ENCODE assay signal across 8 mouse cellular contexts in genomic region chr8:62284378-62285110, GRCm38 (mm10).
DNase-seq lines count a peak whose midpoint lies in the region; ATAC-seq lines count a peak whose summit lies in the region.

No protein-coding gene starts in this region.

- peak overlapping the region; percentile 44 for H3K4me2 ChIP-seq in heart, embryonic 15.5 days
- no peak overlapping the region for H3K4me2 ChIP-seq in neural tube, embryonic 14.5 days (ENCODE audit: low read depth, low read length)

- no peaks in the 10 kb centered on the region for H3K9me3 ChIP-seq in heart, embryonic 15.5 days (replicated peaks)
- H3K9me3 ChIP-seq in neural tube, embryonic 14.5 days (ENCODE audit: control insufficient read depth, low read length): no peaks in the 10 kb centered on the region

- H3K27ac ChIP-seq in heart, embryonic 15.5 days: peak overlapping the region; percentile 93
- H3K27ac ChIP-seq in neural tube, embryonic 14.5 days (ENCODE audit: low read depth, low read length): no peak overlapping the region

- peak overlapping the region; percentile 17 for H3K4me3 ChIP-seq in heart, embryonic 15.5 days
- H3K4me3 ChIP-seq in neural tube, embryonic 14.5 days (ENCODE audit: low read depth, low read length): no peak overlapping the region

- peak; percentile 97 for ATAC-seq in heart, embryonic 15.5 days (replicated peaks; ENCODE audit: insufficient number of reproducible peaks, insufficient read depth, low FRiP score, low read depth)
- peak; percentile 88 for ATAC-seq in neural tube, embryonic 14.5 days (ENCODE audit: low read depth)

- no peak overlapping the region for H3K9ac ChIP-seq in heart, embryonic 15.5 days
- no peak overlapping the region for H3K9ac ChIP-seq in neural tube, embryonic 14.5 days (replicated peaks; ENCODE audit: low read depth, low read length)

- WGBS in heart, embryonic 15.5 days: 27% methylated on average over 12 of the region's 12 CpGs
- WGBS in neural tube, embryonic 14.5 days: 63% methylated on average over 12 of the region's 12 CpGs

- no peaks in the 10 kb centered on the region for H3K27me3 ChIP-seq in heart, embryonic 15.5 days
- no peaks in the 10 kb centered on the region for H3K27me3 ChIP-seq in neural tube, embryonic 14.5 days (ENCODE audit: control insufficient read depth, insufficient read depth, low read length)

- peak; percentile 1 for DNase-seq in ovary, postnatal 10 days (ENCODE audit: low spot score)
- no peak for DNase-seq in ovary, postnatal 14 days (ENCODE audit: low spot score)
- peak; percentile 47 for DNase-seq in kidney, postnatal 10 days
- DNase-seq in adrenal gland, postnatal 10 days: no peak
- DNase-seq in cerebellum, adult 9-10 months: no peak
- DNase-seq in cerebellum, adult 9-11 months: no peak

- H3K36me3 ChIP-seq in heart, embryonic 15.5 days: no peaks in the 10 kb centered on the region
- no peaks in the 10 kb centered on the region for H3K36me3 ChIP-seq in neural tube, embryonic 14.5 days (ENCODE audit: control insufficient read depth, insufficient read depth, low read length)

- peaks cover 10% of the 10 kb centered on the region; the same call in 1 of the 2 replicates for H3K4me1 ChIP-seq in heart, embryonic 15.5 days (replicated peaks)
- no peaks in the 10 kb centered on the region for H3K4me1 ChIP-seq in neural tube, embryonic 14.5 days (ENCODE audit: control insufficient read depth, insufficient read depth, low read length)

Comparison
In these comparisons a context has a peak if more than half of its experiments do, and no peak if none do; other contexts are left out.
1. DNase-seq: peak in ovary, postnatal 10 days (single experiment) and kidney, postnatal 10 days (single experiment); none in ovary, postnatal 14 days (single experiment), adrenal gland, postnatal 10 days (single experiment), cerebellum, adult 9-10 months (single experiment) and cerebellum, adult 9-11 months (single experiment).